Mouse (Mus musculus) thymus, adult 2 months (tissue): ENCODE results near the gene Kcns1. TPM values are rescaled to one million over a fixed set of nuclear protein-coding genes. Genes with fewer than 3 reads are reported as not detected.

Experiments
- DNase-seq: peaks from one replicate; pipeline ENCODE4 v3.0.0; 2021
- H3K27ac ChIP-seq: fragments of 200-500 bp; 2 replicates; pipeline ENCODE4 v1.5.1; 2012; ENCODE audit warnings: low read length, control low read depth; ENCODE audit not compliant: control insufficient read depth, insufficient read depth
- H3K27me3 ChIP-seq: fragments of 200-500 bp; 2 replicates; pipeline ENCODE4 v1.6.1; 2012; ENCODE audit warnings: mild to moderate bottlenecking, low read length, moderate library complexity, mixed read lengths; ENCODE audit not compliant: control insufficient read depth, insufficient read depth
- H3K36me3 ChIP-seq: fragments of 200-500 bp; 2 replicates; pipeline ENCODE4 v1.6.1; 2012; ENCODE audit warnings: mild to moderate bottlenecking, low read length, moderate library complexity; ENCODE audit not compliant: control insufficient read depth, insufficient read depth
- H3K4me1 ChIP-seq: fragments of 200-500 bp; replicated peaks from 2 replicates; pipeline ENCODE4 v1.6.1; 2012; ENCODE audit warnings: low read length; ENCODE audit not compliant: control insufficient read depth, insufficient read depth
- H3K4me3 ChIP-seq: fragments of 200-500 bp; 2 replicates; pipeline ENCODE4 v1.5.1; 2012; ENCODE audit warnings: mild to moderate bottlenecking, low read length, control low read depth, moderate library complexity; ENCODE audit not compliant: control insufficient read depth, insufficient read depth
- CTCF ChIP-seq: fragments of 200-500 bp; IDR thresholded peaks from 2 replicates; pipeline ENCODE4 v1.5.1; 2012; ENCODE audit warnings: mild to moderate bottlenecking, control low read depth, low read length, moderate library complexity, borderline replicate concordance; ENCODE audit not compliant: control insufficient read depth, poor library complexity, insufficient read depth; ENCODE audit errors: extremely low read depth
- POLR2A ChIP-seq: fragments of 200-500 bp; IDR thresholded peaks from 2 replicates; pipeline ENCODE4 v1.6.1; 2012; ENCODE audit warnings: mild to moderate bottlenecking, low read length, control low read depth, moderate library complexity; ENCODE audit not compliant: control insufficient read depth, poor library complexity, insufficient read depth; ENCODE audit errors: extremely low read depth
- WGBS: fragments of 180-500 bp; shearing (Covaris S2); methylation state at CpG from one replicate; pipeline ENCODE4 v1.1.7; 2018; 5-methylcytosine and 5-hydroxymethylcytosine counted together
- polyA plus RNA-seq: library from polyadenylated mRNA; depleted of rRNA; stranded (reverse); fragments of >200 nt; gene quantifications from 2 replicates; pipeline ENCODE4 v1.2.3, GENCODE M21; 2012

Gene Kcns1
- polyA plus RNA-seq, 1 experiment, result 0.07 TPM

DNA sequence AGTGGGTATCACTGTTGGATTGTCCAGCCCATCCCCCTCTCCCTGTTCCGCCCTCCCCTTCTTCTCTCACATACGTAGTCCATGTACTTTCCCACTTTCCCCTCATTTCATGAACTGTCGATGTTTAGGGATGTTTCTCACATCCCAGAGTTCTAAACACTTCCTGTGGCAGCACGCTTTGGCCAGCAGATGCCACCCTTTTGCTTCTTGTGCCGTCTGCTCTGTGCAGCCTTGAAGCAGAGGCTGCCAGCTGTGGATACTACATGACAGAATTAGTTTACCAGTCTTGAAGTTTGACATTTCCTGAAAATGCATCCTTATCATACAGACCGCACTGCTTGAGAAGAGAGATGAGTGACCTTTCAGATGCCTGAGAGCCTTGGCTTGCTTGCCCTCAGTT is 36.4 kb downstream of the Kcns1 start:
- Histone ChIP-seq H3K27me3 (no peaks in the 10 kb centered on the region), H3K4me1 (no peaks in the 10 kb centered on the region), H3K36me3 (peaks cover 70% of the 10 kb centered on the region), H3K27ac (no peak overlapping the region), H3K4me3 (no peak overlapping the region)
- DNase-seq, result no peak
- TF ChIP-seq CTCF, result no peak
- TF ChIP-seq POLR2A, result no peak
- WGBS, result 83% methylated on average over 6 of the region's 6 CpGs

DNA sequence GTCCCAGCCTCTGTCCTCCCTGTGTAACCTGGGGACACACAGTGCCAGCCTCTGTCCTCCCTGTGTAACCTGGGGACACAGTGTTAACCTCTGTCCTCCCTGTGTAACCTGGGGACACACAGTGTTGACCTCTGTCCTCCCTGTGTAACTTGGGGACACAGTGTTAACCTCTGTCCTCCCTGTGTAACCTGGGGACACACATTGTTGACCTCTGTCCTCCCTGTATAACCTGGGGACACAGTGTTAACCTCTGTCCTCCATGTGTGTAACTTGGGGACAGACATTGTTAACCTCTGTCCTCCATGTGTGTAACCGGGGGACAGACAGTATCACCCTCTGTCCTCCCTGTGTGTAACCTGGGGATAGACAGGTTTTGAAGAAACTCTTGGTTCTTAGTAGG is 39.3 kb downstream of the Kcns1 start:
- TF ChIP-seq CTCF (no peak), POLR2A (no peak)
- no peak overlapping the region for H3K4me3 ChIP-seq
- WGBS, result 100% methylated on average over 1 of the region's 1 CpGs
- DNase-seq, result no peak
- no peaks in the 10 kb centered on the region for H3K27me3 ChIP-seq
- peaks cover 74% of the 10 kb centered on the region for H3K36me3 ChIP-seq
- no peaks in the 10 kb centered on the region for H3K4me1 ChIP-seq
- no peak overlapping the region for H3K27ac ChIP-seq

DNA sequence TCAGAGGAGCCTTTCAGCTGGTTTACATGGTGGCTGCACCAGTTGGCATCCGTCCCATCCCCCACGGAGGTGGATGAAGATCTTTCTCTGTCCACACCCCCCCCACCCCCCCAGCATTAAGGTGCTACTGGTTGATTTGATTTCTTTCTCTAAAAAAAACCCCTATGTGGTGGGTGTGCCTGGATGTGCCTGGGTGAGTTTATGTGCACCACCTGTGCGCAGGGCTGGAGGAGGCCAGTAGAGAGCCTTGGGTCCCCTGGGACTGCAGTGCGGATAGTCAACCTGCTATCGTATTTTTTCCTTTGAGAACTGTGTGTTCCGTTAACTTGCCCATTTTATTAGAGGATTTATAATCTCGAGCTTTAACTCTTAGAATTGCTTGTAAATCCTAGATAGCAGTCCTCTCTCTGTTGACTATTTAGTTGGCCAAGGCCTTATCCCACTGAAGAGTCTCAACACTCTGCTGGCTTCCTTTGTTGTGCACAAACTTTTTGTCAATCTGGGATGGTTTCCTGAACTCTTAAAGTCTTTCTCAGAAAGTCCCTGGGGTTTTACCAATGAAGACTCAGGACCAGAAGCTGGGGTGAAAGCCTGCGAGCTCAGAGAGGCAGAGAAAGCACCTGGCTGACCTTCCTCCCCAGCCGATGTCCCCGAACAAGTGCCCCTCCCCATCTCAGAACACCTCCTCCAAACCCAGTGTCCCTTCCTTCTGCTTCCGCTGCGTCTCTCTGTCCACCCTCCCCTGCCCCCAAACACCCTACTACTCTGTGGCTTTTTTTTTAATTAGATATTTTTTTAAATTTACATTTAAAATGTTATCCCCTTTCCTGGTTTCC is 42.1 kb downstream of the Kcns1 start:
- no peak for DNase-seq
- no peak for TF ChIP-seq CTCF
- H3K4me3 ChIP-seq, result no peak overlapping the region
- no peaks in the 10 kb centered on the region for H3K4me1 ChIP-seq
- H3K27ac ChIP-seq, result no peak overlapping the region
- H3K36me3 ChIP-seq, result peaks cover 78% of the 10 kb centered on the region
- no peaks in the 10 kb centered on the region for H3K27me3 ChIP-seq
- 93% methylated on average over 12 of the region's 12 CpGs for WGBS

DNA sequence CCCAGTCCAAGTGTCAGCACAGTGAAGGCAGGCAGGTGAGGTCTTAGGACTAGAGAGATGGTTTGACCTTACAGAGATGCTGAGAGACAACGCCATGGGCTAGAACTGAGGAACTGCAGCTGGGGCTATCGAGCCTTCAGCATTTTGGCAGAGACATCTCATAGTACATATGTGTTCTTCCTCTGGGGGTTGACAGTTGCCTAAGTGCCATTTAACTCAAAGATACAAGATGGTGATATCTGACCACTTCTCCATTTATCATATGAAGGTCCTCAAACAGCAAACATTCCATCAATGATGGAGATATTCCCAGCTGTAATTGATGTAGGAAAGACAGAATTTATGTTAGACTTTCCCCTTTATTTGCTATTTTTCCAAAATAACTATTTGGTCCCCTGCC is 43.6 kb downstream of the Kcns1 start:
- 96% methylated on average over 2 of the region's 2 CpGs for WGBS
- Histone ChIP-seq H3K4me1 (no peaks in the 10 kb centered on the region), H3K27me3 (no peaks in the 10 kb centered on the region), H3K4me3 (no peak overlapping the region), H3K27ac (no peak overlapping the region), H3K36me3 (peaks cover 79% of the 10 kb centered on the region)
- TF ChIP-seq CTCF (no peak), POLR2A (no peak)
- DNase-seq, result no peak

DNA sequence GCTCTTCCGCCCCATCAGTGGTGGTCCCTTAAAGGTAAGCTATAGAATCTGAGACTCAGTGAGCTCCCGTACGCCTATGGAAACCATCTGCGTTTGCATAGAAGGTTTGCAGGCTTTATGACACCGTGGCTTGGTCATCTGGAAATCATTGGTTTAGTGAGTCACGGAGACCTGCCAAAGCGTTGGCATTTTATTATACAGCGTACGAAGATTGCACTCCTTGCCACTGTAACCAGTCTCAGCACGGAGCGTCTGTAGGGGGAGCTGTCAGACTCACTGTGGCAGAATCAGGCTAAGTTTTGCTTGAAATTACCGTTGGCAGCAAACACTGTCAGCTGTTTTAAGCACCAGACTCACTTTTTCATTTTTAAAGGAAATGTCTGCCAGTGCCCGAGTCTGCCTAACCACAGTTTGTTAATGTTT is 44.4 kb downstream of the Kcns1 start:
- Histone ChIP-seq H3K27me3 (no peaks in the 10 kb centered on the region), H3K36me3 (peaks cover 83% of the 10 kb centered on the region), H3K4me1 (no peaks in the 10 kb centered on the region), H3K27ac (no peak overlapping the region), H3K4me3 (no peak overlapping the region)
- no peak for DNase-seq
- 85% methylated on average over 13 of the region's 13 CpGs for WGBS
- TF ChIP-seq POLR2A (no peak), CTCF (no peak)

DNA sequence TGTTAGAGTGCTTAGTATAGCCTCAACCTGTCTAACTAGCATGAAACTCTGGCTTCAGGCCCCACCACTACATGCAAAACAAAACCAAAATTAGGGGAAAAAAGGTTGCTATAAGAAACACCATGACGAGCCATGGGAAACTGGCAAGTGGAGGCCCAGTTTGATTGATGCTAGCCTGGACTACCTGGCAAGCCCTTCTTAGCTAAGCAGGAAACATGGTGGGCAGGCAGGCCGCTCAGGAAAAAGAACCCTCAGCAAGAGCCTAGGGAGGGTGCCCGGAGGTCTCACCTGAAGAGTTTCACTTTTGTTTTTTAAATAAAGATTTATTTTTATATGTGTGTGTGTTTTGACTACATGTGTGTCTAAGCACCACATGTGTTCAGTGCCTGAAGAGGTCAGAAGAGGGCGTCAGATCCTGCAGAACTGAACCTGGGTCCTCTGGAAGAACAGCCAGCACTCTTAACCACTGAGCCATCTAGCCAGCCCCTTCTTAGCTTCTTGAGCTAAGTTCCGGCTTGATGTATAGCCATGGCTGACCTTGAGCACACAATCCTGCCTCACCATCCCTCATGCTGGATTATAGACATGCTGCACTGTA is 47.6 kb downstream of the Kcns1 start:
- Histone ChIP-seq H3K36me3 (peaks cover 83% of the 10 kb centered on the region), H3K27ac (no peak overlapping the region), H3K4me1 (no peaks in the 10 kb centered on the region), H3K4me3 (no peak overlapping the region), H3K27me3 (no peaks in the 10 kb centered on the region)
- no peak for DNase-seq
- WGBS, result 94% methylated on average over 5 of the region's 5 CpGs
- TF ChIP-seq POLR2A, result no peak
- TF ChIP-seq CTCF, result no peak

DNA sequence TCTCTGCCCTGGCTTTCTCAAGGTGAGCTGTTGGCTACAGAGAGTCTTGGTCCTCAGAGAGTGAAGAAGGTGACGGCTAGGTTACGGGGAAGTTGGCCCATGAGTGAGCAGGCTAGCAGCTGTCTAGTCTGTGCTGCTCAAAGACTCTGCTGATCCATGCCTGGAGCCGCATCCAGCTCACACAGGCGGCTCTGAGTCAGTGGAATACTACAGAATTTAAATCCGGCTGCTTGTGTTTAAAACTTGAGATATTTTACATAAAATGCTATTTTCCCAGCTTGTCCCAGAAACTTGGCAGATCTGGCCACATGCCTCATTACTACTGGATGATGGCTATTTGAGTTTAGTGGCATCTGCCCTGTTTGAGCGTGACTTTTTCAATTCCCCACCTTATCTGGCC is 51.4 kb downstream of the Kcns1 start:
- no peak overlapping the region for H3K4me3 ChIP-seq
- H3K4me1 ChIP-seq, result no peaks in the 10 kb centered on the region
- no peak for TF ChIP-seq CTCF
- TF ChIP-seq POLR2A, result no peak
- H3K27ac ChIP-seq, result no peak overlapping the region
- DNase-seq, result no peak
- H3K27me3 ChIP-seq, result no peaks in the 10 kb centered on the region
- WGBS, result 97% methylated on average over 6 of the region's 6 CpGs
- peaks cover 86% of the 10 kb centered on the region for H3K36me3 ChIP-seq
